Mouse (Mus musculus) hindbrain, embryonic 13.5 days (tissue): ENCODE measurements around the gene Rorc. TPM values are rescaled to one million over a fixed set of nuclear protein-coding genes. Genes with fewer than 3 reads are reported as not detected.

Experiments used
- ATAC-seq: fragments of 200-750 bp; cut with Nextera tagmentation; 2 replicates; pipeline ENCODE4 v1.8.0; 2017; ENCODE audit warnings: moderate TSS enrichment; ENCODE audit not compliant: low FRiP score
- H3K27ac ChIP-seq: fragments of 300-500 bp; sonication (generic); 2 replicates; pipeline ENCODE4 v1.5.1; 2015; ENCODE audit warnings: inconsistent platforms, mild to moderate bottlenecking, moderate library complexity
- H3K27me3 ChIP-seq: fragments of 300-500 bp; sonication (generic); 2 replicates; pipeline ENCODE4 v1.6.1; 2015; ENCODE audit warnings: mild to moderate bottlenecking, inconsistent platforms
- H3K36me3 ChIP-seq: fragments of 300-500 bp; sonication (generic); 2 replicates; pipeline ENCODE4 v1.6.1; 2015; ENCODE audit warnings: mild to moderate bottlenecking, inconsistent platforms
- H3K4me1 ChIP-seq: fragments of 300-500 bp; sonication (generic); replicated peaks from 2 replicates; pipeline ENCODE4 v1.6.1; 2015; ENCODE audit warnings: inconsistent platforms
- H3K4me2 ChIP-seq: fragments of 300-500 bp; sonication (generic); 2 replicates; pipeline ENCODE4 v1.6.1; 2015; ENCODE audit warnings: inconsistent platforms, mild to moderate bottlenecking, moderate library complexity
- H3K4me3 ChIP-seq: fragments of 300-500 bp; sonication (generic); 2 replicates; pipeline ENCODE4 v1.5.1; 2015; ENCODE audit warnings: mild to moderate bottlenecking, inconsistent platforms
- H3K9ac ChIP-seq: fragments of 300-500 bp; sonication (generic); 2 replicates; pipeline ENCODE4 v1.6.1; 2015; ENCODE audit warnings: mild to moderate bottlenecking, inconsistent platforms
- H3K9me3 ChIP-seq: fragments of 300-500 bp; sonication (generic); 2 replicates; pipeline ENCODE4 v1.6.1; 2016; ENCODE audit warnings: inconsistent platforms
- WGBS: fragments of 180-500 bp; shearing (Covaris S2); methylation state at CpG from one replicate; pipeline ENCODE4 v1.1.7; 2015; 5-methylcytosine and 5-hydroxymethylcytosine counted together
- polyA plus RNA-seq: library from polyadenylated mRNA; unstranded; fragments of >200 nt; fragmentation: Nextera tagmentation; extraction: Ambion mirVana; gene quantifications from 2 replicates; pipeline ENCODE4 v1.2.1, GENCODE M21; 2015

Gene Rorc
- polyA plus RNA-seq, 1 experiment from 2014 or later: 0.42 TPM

- H3K27ac ChIP-seq: no peak overlapping the region
- no peak overlapping the region for H3K9ac ChIP-seq
- no peak for ATAC-seq
- H3K4me2 ChIP-seq: no peak overlapping the region
- no peak overlapping the region for H3K4me3 ChIP-seq
- H3K27me3 ChIP-seq: peaks cover 22% of the 10 kb centered on the region
- no peaks in the 10 kb centered on the region for H3K9me3 ChIP-seq
- WGBS: 23% methylated on average over 13 of the region's 13 CpGs
- H3K4me1 ChIP-seq: peaks cover 17% of the 10 kb centered on the region
- no peaks in the 10 kb centered on the region for H3K36me3 ChIP-seq
Observed at GRCm38 (mm10) chr3:94377028-94377923, 4.7 kb downstream of the Rorc start.

GRCm38 (mm10) chr3:94379831-94380510 lies 7.4 kb downstream of the Rorc start:
- H3K36me3 ChIP-seq: no peaks in the 10 kb centered on the region
- 26% methylated on average over 9 of the region's 9 CpGs for WGBS
- ATAC-seq: no peak
- H3K27ac ChIP-seq: no peak overlapping the region
- H3K4me3 ChIP-seq: no peak overlapping the region
- H3K4me2 ChIP-seq: no peak overlapping the region
- peak overlapping the region; percentile 19; the same call in 1 of the 2 replicates for H3K9ac ChIP-seq
- peaks cover 3% of the 10 kb centered on the region; the same call in 1 of the 2 replicates for H3K4me1 ChIP-seq
- H3K27me3 ChIP-seq: peaks cover 3% of the 10 kb centered on the region; the same call in 1 of the 2 replicates
- H3K9me3 ChIP-seq: no peaks in the 10 kb centered on the region

- no peaks in the 10 kb centered on the region for H3K9me3 ChIP-seq
- no peaks in the 10 kb centered on the region for H3K36me3 ChIP-seq
- H3K9ac ChIP-seq: no peak overlapping the region
- peaks cover 3% of the 10 kb centered on the region; the same call in 1 of the 2 replicates for H3K4me1 ChIP-seq
- H3K4me2 ChIP-seq: no peak overlapping the region
- 82% methylated on average over 5 of the region's 5 CpGs for WGBS
- ATAC-seq: no peak
- H3K4me3 ChIP-seq: no peak overlapping the region
- H3K27me3 ChIP-seq: peaks cover under 1% of the 10 kb centered on the region; the same call in 1 of the 2 replicates
- no peak overlapping the region for H3K27ac ChIP-seq
Observed at GRCm38 (mm10) chr3:94382308-94382707, 9.7 kb downstream of the Rorc start.

- no peaks in the 10 kb centered on the region for H3K9me3 ChIP-seq
- no peaks in the 10 kb centered on the region for H3K27me3 ChIP-seq
- no peaks in the 10 kb centered on the region for H3K36me3 ChIP-seq
- no peak overlapping the region for H3K9ac ChIP-seq
- ATAC-seq: no peak
- WGBS: 68% methylated on average over 3 of the region's 3 CpGs
- H3K4me1 ChIP-seq: peaks cover 3% of the 10 kb centered on the region; the same call in 1 of the 2 replicates
- no peak overlapping the region for H3K4me3 ChIP-seq
- H3K4me2 ChIP-seq: no peak overlapping the region
- H3K27ac ChIP-seq: no peak overlapping the region
Observed at GRCm38 (mm10) chr3:94383476-94383875, 10.9 kb downstream of the Rorc start.

GRCm38 (mm10) chr3:94386671-94387070 lies 14.1 kb downstream of the Rorc start:
- ATAC-seq: no peak
- 62% methylated on average over 4 of the region's 4 CpGs for WGBS
- no peak overlapping the region for H3K4me2 ChIP-seq
- no peak overlapping the region for H3K27ac ChIP-seq
- no peaks in the 10 kb centered on the region for H3K9me3 ChIP-seq
- no peaks in the 10 kb centered on the region for H3K36me3 ChIP-seq
- no peak overlapping the region for H3K9ac ChIP-seq
- H3K4me3 ChIP-seq: no peak overlapping the region
- H3K4me1 ChIP-seq: no peaks in the 10 kb centered on the region
- no peaks in the 10 kb centered on the region for H3K27me3 ChIP-seq

GRCm38 (mm10) chr3:94387391-94387790 lies 14.8 kb downstream of the Rorc start:
- Histone ChIP-seq H3K4me3 (no peak overlapping the region), H3K27me3 (no peaks in the 10 kb centered on the region), H3K36me3 (no peaks in the 10 kb centered on the region), H3K4me2 (no peak overlapping the region), H3K4me1 (no peaks in the 10 kb centered on the region), H3K9ac (no peak overlapping the region), H3K9me3 (no peaks in the 10 kb centered on the region), H3K27ac (no peak overlapping the region)
- 89% methylated on average over 10 of the region's 10 CpGs for WGBS
- no peak for ATAC-seq

GRCm38 (mm10) chr3:94388047-94388446 lies 15.5 kb downstream of the Rorc start:
- Histone ChIP-seq H3K4me2 (no peak overlapping the region), H3K4me1 (no peaks in the 10 kb centered on the region), H3K4me3 (no peak overlapping the region), H3K9me3 (no peaks in the 10 kb centered on the region), H3K9ac (no peak overlapping the region), H3K27ac (no peak overlapping the region), H3K27me3 (no peaks in the 10 kb centered on the region), H3K36me3 (no peaks in the 10 kb centered on the region)
- no peak for ATAC-seq
- 84% methylated on average over 5 of the region's 5 CpGs for WGBS

- H3K4me1 ChIP-seq: no peaks in the 10 kb centered on the region
- H3K36me3 ChIP-seq: no peaks in the 10 kb centered on the region
- no peak overlapping the region for H3K4me2 ChIP-seq
- H3K27me3 ChIP-seq: no peaks in the 10 kb centered on the region
- H3K27ac ChIP-seq: no peak overlapping the region
- no peak overlapping the region for H3K9ac ChIP-seq
- 98% methylated on average over 16 of the region's 16 CpGs for WGBS
- H3K4me3 ChIP-seq: no peak overlapping the region
- H3K9me3 ChIP-seq: no peaks in the 10 kb centered on the region
- ATAC-seq: no peak
Observed at GRCm38 (mm10) chr3:94389420-94389819, 16.8 kb downstream of the Rorc start.

- no peak overlapping the region for H3K27ac ChIP-seq
- no peaks in the 10 kb centered on the region for H3K36me3 ChIP-seq
- H3K27me3 ChIP-seq: no peaks in the 10 kb centered on the region
- WGBS: 82% methylated on average over 5 of the region's 5 CpGs
- H3K4me1 ChIP-seq: no peaks in the 10 kb centered on the region
- no peak overlapping the region for H3K4me3 ChIP-seq
- no peak overlapping the region for H3K4me2 ChIP-seq
- no peaks in the 10 kb centered on the region for H3K9me3 ChIP-seq
- no peak for ATAC-seq
- H3K9ac ChIP-seq: no peak overlapping the region
Observed at GRCm38 (mm10) chr3:94391001-94391400, 18.4 kb downstream of the Rorc start.

GRCm38 (mm10) chr3:94392128-94392527 lies 19.5 kb downstream of the Rorc start:
- H3K9ac ChIP-seq: no peak overlapping the region
- H3K4me3 ChIP-seq: no peak overlapping the region
- no peaks in the 10 kb centered on the region for H3K4me1 ChIP-seq
- no peak for ATAC-seq
- 88% methylated on average over 2 of the region's 2 CpGs for WGBS
- no peaks in the 10 kb centered on the region for H3K36me3 ChIP-seq
- no peak overlapping the region for H3K27ac ChIP-seq
- 0 out of 2 replicates have a peak, but pooled peaks cover 8% of the 10 kb centered on the region for H3K27me3 ChIP-seq
- H3K4me2 ChIP-seq: no peak overlapping the region
- H3K9me3 ChIP-seq: no peaks in the 10 kb centered on the region

- H3K9ac ChIP-seq: no peak overlapping the region
- ATAC-seq: no peak
- H3K4me2 ChIP-seq: no peak overlapping the region
- H3K9me3 ChIP-seq: no peaks in the 10 kb centered on the region
- WGBS: 75% methylated on average over 4 of the region's 4 CpGs
- peaks cover 17% of the 10 kb centered on the region for H3K27me3 ChIP-seq
- H3K27ac ChIP-seq: no peak overlapping the region
- H3K4me1 ChIP-seq: no peaks in the 10 kb centered on the region
- no peak overlapping the region for H3K4me3 ChIP-seq
- H3K36me3 ChIP-seq: no peaks in the 10 kb centered on the region
Observed at GRCm38 (mm10) chr3:94393049-94393448, 20.5 kb downstream of the Rorc start.

GRCm38 (mm10) chr3:94396336-94396735 lies 23.7 kb downstream of the Rorc start:
- Histone ChIP-seq H3K9ac (no peak overlapping the region), H3K4me3 (no peak overlapping the region), H3K36me3 (no peaks in the 10 kb centered on the region), H3K27me3 (peaks cover 35% of the 10 kb centered on the region), H3K4me2 (no peak overlapping the region), H3K9me3 (no peaks in the 10 kb centered on the region), H3K27ac (no peak overlapping the region), H3K4me1 (peaks cover 20% of the 10 kb centered on the region)
- 74% methylated on average over 1 of the region's 1 CpGs for WGBS
- no peak for ATAC-seq
